Mouse (Mus musculus) thymus, postnatal 4 days (tissue): ENCODE measurements around the gene Gm20388.
"Not testable (repeated sequence)": the region's sequence is repeated elsewhere in the genome, so short reads cannot be mapped to it uniquely, and the experiment has no call there.

ENCODE experiments used
- DNase-seq: peaks from one replicate; pipeline ENCODE4 v3.0.0; 2021

Gene Gm20388

DNA sequence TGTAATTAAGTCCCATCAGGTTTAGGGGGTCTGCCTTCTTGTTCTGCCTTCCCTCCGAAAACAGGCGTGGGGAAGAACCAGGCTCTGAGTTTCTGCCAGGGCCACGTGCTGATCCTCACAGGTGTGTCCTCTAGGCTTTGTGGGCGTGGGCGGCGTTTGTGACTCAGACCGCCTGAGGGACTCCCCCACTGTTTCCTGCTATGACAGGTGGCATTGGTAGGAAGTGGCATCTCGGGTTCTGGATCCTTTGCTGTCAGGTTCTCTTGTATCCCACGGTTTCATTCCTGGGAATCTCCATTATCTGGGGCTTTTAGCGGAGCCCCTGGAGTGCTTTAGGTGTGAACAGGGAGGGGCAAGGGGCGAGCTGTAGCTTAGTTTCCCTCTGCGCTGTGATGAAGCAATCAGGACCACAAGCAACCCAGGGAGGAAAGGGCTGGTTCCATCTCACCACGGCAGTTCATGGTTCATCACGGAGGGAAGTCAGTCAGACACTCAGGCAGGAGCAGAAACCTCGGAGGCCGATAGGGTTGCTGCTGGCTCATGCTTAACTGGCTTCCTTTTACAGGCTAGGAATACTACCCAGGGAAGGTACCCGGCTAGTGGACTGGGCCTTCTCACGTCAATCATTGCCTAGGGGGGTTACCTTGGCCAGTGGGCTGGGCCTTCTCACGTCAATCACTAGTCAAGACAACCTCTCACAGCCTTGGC lies 791.3 kb downstream of the Gm20388 start:
- DNase-seq, result peak; percentile 80

DNA sequence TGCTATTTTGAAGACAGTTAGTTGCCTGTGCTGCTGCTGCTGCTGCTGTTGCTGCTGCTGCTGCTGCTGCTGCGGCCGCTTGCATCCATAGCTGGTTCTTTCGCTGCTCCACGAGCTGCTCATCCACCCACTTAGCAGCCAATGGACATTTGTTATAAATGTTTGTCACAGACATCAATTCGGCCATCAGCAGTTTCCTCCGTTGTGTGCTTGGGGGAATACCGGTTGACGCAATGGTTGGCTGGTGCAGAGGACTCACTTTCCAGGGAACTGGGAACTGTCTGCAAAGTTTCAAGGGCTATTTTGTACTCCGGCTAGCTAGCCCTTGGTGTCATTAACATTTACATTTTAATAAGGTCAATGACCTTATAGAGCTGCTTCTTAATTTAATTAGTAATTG lies 793.6 kb downstream of the Gm20388 start:
- no peak for DNase-seq

DNA sequence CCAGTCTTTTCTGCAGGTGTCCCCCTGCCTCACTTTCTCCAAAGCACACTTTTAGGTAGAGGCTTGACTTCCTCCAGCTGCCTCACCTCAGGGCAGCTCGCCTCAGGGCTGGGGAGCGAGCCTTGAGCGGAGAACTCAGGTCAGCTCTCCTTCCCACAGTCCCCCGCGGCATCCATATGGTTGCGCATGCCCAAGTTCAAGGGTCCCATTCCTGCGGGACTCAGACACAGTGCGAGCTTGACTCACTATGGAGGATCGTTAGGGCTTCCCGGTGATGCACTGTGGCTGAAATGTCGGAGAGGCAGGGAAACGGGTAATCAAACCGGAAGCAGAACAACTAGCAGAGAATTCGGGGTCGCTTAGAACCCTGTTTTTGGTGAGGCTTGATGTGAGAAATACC lies 794.5 kb downstream of the Gm20388 start:
- no peak for DNase-seq

DNA sequence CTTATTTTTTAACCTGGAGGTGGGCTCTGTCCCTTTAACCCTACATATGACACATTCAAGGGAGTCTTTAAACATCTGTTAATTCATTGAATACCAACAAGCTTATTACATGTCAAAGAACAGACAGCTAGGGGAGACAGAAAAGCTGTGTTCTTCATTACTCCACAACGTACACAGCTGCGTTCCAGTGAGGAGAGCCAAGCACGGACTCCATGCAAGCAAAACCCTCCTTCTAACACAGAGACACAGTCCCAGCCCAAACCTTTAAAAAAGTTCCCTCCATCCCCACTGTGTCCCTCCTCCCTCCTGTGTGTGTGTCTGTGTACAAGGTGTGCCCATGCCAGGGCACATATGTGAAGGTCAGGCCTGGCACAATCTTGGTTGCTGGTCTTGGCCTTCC lies 795.6 kb downstream of the Gm20388 start:
- no peak for DNase-seq

DNA sequence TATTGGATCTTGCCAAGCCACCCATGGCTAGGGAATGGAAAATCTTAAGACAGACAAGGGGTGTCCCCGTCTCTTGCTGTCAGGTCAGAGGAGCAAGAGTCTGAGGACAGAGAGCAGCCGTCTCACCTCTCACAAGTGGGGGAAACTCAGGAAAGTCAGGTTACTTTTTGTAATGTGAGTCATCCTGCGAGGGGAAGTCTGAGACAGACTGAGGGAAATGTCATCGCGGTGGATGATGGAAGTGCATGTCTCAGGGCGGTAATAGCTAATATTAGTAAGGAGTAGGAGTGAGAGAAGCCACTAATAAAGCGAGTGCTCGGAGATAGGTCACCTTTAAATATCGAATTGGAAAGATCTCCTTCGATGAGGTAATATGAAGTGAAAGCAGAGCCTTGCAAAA lies 798.5 kb downstream of the Gm20388 start:
- DNase-seq, result no peak

DNA sequence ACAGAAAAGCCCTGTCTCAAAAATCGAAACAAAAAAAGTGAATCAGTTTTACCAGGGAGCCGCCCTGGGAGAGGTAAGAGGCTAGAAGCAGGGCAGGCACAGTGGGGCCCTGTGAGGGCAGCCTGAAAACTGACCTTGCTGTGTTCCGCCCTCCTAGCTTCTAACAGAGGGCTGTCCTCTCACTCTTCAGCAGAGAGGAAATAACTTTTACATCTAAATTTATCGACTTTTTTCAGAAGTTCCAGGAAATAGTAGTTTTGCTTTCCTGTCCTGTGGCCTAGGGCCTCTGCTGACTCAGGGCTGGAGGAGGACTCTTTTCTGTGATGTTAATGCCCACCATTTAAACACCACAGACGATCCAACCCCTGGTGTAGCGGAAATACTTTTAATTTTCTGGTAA lies 804.6 kb downstream of the Gm20388 start:
- DNase-seq, result no peak

DNA sequence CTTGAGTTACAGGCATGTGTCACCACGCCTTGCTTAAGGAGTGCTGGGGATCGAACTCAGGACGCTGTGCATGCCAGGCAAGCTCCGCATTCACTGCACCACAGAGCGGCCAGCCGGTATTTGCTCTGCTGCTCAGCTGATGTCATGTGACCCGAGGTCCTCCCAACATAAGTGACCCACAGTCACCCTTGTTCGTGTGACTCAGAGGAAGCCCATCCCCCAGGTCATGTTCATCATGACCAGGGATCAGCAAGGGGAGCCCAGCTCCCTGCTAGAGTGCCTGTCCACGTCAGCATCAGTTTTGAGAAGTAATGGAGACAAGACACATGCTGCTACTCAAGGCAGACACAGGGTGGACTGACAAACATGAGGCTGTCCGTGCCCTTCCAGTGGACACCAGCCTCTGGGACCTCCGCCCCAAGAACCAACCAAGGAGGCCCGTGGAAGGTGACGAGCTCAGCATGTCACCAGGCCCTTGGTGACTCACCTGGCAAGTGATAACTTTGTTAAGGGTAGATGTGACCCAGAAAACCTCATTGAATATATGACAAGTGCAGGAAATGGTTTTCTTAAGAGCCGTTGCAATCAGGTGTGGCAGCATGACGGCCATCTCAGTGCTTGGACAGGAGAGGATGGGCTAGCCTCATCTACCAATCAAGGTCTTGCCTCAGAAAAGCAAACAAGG lies 805.5 kb downstream of the Gm20388 start:
- no peak for DNase-seq

DNA sequence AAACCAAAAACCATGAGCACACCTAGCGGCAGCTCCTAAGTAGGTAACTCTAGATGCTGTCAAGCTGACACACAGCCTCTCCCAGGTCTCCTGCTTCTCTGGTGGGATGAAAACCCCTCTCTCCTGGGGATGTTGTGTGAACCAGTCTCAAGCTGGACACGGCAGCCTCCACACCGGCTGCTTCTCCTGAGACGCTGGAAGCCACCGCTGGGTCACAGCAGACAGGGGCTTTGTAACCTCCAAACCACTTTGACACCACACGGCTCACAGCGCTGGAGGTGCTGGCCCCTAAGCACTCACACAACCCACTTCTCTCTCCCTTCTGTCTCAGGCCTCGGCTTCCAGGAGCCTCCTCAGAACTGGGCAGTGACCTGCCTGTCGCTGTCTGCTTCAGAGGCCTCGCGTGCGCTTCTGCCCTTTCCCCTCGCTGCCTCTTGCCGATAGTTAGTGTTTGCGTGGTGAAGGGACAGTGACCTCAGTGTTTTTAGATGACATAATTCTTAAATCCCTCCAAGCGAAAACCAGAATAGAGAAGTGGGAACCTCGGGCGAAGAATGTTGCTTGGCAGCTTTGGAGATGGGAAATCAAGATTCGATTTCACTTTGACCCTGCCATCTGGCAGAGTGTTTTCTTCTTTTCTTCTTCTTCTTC lies 809.1 kb downstream of the Gm20388 start:
- no peak for DNase-seq

DNA sequence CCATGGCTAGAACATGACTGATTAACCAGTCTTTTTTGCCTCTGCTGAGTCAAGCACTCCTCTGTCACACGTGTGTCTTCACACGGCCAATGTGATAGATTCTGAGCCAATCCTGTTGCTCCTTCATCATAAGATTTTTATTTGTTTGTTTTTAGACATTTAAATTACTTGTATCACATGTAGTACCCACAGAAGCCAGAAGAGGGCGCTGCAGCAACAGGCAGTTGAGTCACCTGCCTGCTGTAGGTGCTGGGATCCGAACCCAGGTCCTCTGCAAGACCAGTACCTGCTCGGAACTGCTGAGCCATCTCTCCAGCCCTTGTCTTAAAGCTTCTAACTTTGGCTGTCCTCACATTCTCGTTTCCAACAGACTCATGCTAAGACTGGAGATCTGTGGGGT lies 812.4 kb downstream of the Gm20388 start:
- peak; percentile 44 for DNase-seq

DNA sequence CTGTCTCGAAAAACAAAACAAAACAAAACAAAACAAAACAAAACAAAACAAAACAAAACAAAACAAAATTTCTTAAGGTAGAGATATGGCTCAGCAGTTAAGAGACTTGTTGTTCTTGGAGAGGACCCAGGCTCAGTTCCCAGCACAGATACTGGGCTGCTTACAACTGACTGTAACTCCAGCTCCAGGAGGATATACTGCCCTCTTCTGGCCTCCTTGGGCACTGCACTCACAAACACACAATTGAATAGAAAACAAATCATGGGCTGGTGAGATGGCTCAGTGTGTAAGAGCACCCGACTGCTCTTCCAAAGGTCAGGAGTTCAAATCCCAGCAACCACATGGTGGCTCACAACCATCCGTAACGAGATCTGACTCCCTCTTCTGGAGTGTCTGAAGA lies 813.5 kb downstream of the Gm20388 start:
- DNase-seq, result not testable (repeated sequence)

DNA sequence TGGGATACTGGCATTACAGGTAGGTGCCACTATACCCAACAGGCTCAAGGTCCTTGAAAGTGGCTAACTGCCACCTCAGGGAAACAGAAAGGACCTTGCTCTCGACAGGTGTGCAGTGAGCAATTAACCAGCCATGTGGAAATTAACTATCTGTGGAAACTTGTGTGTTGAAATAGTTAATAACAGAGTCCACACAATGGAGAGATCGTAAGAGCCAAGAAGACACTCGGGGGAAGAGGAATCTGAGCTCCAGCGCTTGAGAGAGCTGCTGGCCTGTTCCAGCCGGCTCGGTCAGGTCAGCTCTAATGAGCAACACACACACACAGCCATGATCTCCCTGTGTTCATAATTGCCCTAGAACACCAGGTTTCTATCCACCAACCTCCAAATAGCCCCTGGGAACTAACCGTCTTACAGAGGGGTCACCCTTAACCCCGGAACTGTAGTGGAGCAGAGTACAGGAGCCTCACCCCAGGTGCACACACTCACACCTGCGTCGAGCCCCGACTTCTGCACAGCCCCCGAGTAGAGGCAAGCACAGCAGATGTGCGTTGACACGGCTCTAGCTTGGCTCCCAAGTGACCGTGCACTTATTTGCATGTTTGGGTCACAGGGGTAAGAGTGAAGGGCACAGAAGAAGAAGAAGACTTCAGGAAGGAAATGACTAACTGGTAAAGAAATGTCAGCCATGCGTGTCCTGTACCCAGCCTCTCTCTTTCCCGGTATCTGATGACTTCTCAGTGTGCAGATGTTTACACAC lies 814.4 kb downstream of the Gm20388 start:
- peak; percentile 50 for DNase-seq

DNA sequence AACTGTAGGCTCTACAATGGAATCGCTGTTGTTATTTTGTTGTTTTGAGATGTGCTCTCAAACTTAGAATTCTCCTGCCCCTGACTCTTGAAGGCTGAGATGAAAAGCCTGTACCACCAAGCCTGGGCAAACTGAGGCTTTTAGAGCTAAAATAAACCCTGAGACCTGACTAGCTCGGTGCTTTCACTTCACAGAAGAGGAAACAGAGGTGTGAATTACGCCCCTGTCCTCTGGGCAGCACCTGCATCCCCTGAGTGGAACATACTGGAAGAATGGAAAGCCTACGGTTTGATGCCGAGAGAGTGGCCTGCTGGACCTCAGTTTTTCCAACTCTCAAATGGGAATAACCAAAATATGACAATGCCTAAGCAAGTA lies 814.9 kb downstream of the Gm20388 start:
- DNase-seq, result no peak

DNA sequence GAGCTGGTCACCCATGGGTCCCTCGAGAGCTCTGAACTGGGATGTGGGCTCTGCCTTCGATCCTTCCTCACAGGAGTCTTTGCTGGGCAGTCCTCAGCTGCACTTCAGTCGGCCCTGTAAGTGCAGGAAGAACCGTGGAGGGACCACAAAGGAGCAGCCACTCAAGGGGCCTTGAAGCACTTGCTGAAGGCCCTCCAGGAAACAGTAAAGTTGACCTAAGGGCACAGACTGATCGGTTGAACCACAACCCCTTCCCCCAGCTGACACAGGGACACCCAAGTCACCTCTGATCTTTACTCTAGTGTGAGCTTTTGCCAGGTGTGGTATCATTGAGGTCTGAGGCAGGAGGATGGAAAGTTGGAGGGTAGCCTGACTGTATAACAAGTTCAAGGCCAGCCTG lies 815.4 kb downstream of the Gm20388 start:
- DNase-seq, result no peak

DNA sequence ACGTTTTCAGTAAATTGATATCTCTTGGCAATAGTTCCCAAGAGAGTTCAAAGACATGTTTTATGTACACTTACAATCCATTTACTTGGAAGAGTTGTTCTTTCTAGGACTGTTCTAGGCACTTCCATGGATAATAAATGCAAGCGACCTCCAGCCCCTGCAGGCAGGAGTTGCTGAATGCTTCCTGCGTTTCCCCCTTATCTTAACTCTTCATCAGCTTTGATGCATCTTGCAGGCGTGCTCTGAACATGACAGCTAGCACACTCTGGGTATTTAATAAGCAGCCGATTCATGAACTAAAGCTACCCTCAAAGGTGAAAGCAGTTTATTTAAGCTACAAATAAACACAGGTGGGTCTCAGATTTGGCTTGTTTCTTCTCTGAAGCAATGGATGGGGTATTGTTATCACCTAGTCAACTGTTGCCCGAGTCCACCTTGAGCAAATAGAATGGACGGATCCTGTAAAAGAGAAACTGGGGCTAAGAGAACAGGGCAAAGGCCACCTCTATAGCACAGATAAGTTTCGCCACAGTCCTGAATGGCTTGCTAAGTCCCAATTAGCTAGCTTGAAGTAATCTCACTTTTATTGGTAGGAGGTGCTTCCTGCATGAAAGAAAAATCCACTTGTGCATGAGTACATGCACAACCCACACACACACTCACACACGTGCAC lies 818.0 kb downstream of the Gm20388 start:
- no peak for DNase-seq

DNA sequence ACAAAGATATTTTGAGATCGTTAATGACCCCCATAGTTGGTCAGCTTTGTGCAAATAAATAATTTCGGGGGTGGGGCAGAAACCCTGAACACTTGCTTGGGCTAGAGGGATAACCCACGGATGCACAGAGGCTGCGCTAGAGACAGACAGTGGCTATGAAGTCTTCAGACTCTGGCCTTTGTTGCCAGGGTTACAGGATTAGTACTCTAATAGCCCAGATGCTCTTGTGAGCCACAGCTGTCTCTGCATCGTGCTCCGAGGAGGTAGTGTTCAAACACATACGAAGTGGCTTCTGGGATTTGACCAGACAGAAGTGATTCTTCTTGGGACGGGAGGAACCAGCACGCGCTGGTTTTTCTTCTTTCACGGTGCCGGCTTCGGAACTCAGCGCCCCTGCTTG lies 820.9 kb downstream of the Gm20388 start:
- no peak for DNase-seq

DNA sequence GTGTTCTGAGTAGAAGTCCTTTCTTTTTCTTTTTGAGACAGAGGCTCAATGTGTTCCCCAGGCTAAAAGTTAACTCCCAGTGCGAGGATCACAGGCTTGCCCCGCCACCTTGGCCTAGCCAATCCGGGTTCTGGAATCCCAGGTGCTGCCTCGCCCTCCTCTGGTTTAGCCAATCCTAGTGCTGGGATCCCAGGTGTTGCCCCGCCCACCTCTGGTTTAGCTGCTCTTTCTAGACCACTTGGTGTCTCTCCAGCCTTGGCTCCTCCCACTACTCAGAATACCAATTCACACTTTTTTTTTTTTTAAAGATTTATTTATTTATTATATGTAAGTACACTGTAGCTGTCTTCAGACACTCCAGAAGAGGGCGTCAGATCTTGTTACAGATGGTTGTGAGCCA lies 821.4 kb downstream of the Gm20388 start:
- DNase-seq, result peak; percentile 60

DNA sequence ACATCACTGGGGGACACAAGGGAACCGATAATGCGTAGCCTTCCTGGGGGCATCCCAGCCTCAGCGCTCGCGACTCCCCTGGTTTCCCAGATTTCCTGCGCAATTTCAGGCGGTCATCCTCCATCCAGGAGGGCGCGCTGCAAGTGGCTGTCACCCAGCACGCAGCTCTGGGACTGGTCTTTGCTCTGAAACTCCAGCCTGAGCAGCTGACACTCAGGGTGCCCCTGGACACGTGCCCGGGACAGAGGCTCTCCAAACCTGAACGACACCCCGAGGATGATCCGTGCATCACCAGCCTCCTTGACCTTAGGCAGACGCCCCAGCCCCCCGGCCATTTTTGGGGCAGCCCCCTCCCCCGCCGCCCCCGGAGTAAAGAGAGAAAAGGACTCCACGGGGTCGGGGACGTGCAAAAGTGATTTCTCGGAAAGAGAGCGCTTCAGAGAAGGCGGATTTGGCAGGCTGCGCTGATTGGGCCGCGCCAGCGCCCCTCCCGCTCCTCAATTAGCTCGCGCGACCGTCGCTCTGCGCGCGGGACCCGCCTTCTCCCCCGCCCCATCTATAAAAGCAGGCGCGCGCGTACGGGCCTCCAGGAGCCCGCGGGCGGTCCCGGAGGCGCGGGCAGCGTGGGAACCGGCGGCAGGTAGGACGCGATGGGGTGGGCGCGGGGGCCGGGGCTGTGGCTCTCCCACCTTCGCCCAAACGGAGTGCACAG lies 825.3 kb downstream of the Gm20388 start, which contains the start of gene Irf8:
Gene Irf8 (plus strand): TSS at position 589 of the 712 bp plus-strand sequence.
- DNase-seq, result peak; percentile 93

DNA sequence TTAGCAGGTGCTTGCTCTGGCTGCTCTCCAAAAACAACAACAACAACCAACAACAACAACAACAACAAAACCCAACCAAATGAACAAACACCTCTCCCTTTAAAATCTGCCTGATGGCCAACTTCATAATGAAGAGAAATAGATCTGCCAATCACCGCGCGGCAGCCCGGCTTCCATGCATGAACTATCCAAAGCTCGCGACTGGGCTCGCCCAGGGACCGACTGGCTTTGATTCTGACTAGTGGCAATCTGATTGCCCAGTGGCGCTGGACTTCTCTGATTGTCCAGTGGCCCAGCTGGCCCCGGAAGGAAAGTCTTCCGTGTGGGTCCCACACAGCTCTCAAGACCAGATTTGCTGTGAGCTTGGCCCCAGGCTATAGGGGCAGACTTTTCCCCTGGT lies 825.8 kb downstream of the Gm20388 start:
- DNase-seq, result peak; percentile 46

DNA sequence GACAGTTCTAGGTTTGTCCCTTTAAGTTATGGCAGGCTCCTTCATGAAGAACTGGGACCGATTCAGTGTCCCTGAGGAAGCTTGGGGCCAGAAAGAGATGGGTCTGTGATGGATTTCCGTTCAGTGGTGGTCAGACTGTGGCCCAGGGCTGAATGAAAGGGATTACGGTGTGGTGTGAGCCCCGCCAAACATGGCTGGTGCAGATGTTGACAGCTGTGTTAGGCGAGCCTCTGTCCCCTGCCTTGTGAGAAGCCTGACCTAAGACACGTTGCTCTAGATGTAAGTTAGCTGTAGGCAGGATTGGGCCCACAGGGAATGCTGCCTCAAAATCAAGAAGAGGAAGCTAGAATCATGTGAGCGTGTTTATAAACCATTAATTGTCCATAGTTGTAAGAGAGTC lies 826.5 kb downstream of the Gm20388 start:
- DNase-seq, result no peak

DNA sequence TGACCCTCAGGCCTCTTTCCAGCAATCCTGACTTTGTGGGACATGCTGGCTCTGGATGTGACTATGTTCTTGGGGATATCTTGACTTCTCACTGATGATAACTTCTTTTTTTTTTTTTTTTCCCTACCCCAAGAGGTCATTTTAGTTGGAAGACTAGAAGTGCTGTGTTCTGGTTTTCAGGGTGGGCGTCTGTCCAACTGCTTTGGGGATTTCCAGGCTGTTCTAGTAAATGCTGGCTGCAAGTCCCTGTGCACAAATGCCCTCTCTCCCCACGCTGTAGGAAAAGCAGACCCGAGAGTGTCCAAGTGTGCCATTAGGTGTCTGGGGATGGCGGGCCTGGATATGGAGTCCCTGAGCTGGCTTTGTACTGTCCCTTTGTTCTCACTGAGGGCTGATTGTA lies 828.1 kb downstream of the Gm20388 start:
- no peak for DNase-seq

DNA sequence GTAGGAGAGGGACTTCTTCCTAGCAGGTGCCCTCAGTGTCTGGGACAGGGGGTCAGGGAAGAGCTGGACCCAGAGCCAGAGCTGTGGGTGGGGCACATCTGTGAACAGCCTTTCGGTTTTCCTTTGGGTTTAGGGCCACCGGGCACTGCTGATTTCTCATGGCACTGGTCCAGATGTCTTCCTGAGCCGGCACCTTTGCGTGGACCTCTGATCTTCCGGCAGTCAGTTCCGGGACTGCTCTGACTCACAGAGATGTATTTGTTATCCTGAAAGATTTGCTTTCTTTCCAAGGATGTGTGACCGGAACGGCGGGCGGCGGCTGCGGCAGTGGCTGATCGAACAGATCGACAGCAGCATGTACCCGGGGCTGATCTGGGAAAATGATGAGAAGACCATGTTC lies 828.9 kb downstream of the Gm20388 start:
- no peak for DNase-seq

DNA sequence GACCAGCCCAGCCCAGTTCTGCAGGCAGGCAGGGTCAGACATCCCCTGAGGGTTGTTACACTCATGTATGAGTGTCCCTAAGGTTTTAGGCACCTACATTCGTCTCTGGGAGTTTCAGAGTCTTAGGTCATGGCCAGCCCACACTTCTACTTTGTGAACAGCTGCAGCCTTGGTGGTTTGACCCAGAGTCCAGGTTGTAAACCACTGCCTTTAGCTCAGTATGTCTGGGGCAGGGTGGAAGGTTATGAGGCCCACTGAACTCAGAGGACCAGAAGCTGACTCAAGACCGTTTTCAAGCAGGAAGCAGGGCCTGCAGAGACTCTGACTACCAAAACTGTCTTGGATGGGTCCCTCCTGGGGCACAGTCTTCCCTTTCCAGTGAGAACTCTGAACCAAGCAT lies 829.9 kb downstream of the Gm20388 start:
- DNase-seq, result no peak
